In the genomic region with DNA sequence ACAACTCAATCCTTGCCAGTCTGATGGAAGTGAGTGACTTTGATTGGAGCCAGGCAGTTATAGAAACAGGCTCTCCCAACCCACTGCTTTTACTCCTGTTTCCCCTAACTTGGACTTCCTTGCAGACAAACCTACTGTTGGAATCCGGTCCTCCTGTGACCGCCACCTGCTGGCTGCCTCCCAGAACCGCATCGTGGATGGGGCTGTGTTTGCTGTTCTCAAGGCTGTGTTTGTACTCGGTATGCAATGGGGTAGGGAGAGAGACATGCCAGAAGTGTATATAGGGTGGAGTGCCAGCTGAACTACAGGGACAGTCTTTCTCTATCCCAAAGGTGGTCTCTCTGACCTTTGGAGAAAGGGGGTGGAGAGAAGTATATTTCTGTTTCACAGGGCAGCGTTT, we compare ENCODE assay signal across 9 mouse cellular contexts. TPM values are rescaled to one million over a fixed set of nuclear protein-coding genes. Genes with fewer than 3 reads are reported as not detected.
DNase-seq lines count a peak whose midpoint lies in the region; ATAC-seq and TF ChIP-seq lines count a peak whose summit lies in the region.
"Had no signal": no experiment of that assay in that cellular context is flagged by ENCODE, and none has a peak within 500 bp of the region (broad histone marks: within the 10 kb centered on the region; RNA-seq: fewer than 3 reads in every experiment).

No protein-coding gene starts in this region.

- no peak overlapping the region for H3K4me2 ChIP-seq in embryonic facial prominence, embryonic 14.5 days (ENCODE audit: low read depth, low read length)
- no peak overlapping the region for H3K4me2 ChIP-seq in liver, embryonic 13.5 days
- H3K4me2 ChIP-seq: heart, embryonic 15.5 days had no signal

- H3K27me3 ChIP-seq in testis, adult 2 months (ENCODE audit: control insufficient read depth, insufficient read depth, low read length) = no peaks in the 10 kb centered on the region
- peaks cover 2% of the 10 kb centered on the region for H3K27me3 ChIP-seq in embryonic facial prominence, embryonic 14.5 days (replicated peaks; ENCODE audit: control insufficient read depth, insufficient read depth, low read length)
- no peaks in the 10 kb centered on the region for H3K27me3 ChIP-seq in liver, embryonic 13.5 days
- H3K27me3 ChIP-seq: heart, embryonic 15.5 days had no signal

- no peaks in the 10 kb centered on the region; the same call in 1 of the 2 replicates for H3K4me1 ChIP-seq in testis, adult 2 months (ENCODE audit: control insufficient read depth, insufficient read depth, low read length)
- H3K4me1 ChIP-seq in embryonic facial prominence, embryonic 14.5 days (ENCODE audit: control insufficient read depth, insufficient read depth, low read length) = no peaks in the 10 kb centered on the region
- H3K4me1 ChIP-seq in liver, embryonic 13.5 days (replicated peaks) = peaks cover 50% of the 10 kb centered on the region
- H3K4me1 ChIP-seq: heart, embryonic 15.5 days had no signal

- peak; percentile 49; the same call in 1 of the 2 replicates for TF ChIP-seq CTCF in testis, adult 2 months (IDR thresholded peaks at IDR 0.05; ENCODE audit: control insufficient read depth, insufficient read depth, insufficient replicate concordance, low read depth, low read length)

- no peak overlapping the region for H3K4me3 ChIP-seq in testis, adult 2 months (ENCODE audit: control insufficient read depth, low read depth, low read length)
- no peak overlapping the region for H3K4me3 ChIP-seq in embryonic facial prominence, embryonic 14.5 days (ENCODE audit: low read depth, low read length)
- H3K4me3 ChIP-seq in liver, embryonic 13.5 days (replicated peaks) = no peak overlapping the region
- H3K4me3 ChIP-seq: heart, embryonic 15.5 days had no signal

- no peaks in the 10 kb centered on the region for H3K9me3 ChIP-seq in embryonic facial prominence, embryonic 14.5 days (ENCODE audit: control insufficient read depth, low read length)
- no peaks in the 10 kb centered on the region for H3K9me3 ChIP-seq in liver, embryonic 13.5 days (replicated peaks)
- H3K9me3 ChIP-seq: heart, embryonic 15.5 days had no signal

- no peak overlapping the region for H3K9ac ChIP-seq in embryonic facial prominence, embryonic 14.5 days (ENCODE audit: low read depth, low read length)
- no peak overlapping the region for H3K9ac ChIP-seq in liver, embryonic 13.5 days
- H3K9ac ChIP-seq: heart, embryonic 15.5 days had no signal

- no peaks in the 10 kb centered on the region for H3K36me3 ChIP-seq in testis, adult 2 months (ENCODE audit: control insufficient read depth, insufficient read depth, low read length)
- H3K36me3 ChIP-seq in embryonic facial prominence, embryonic 14.5 days (ENCODE audit: control insufficient read depth, insufficient read depth, low read length) = peaks cover 65% of the 10 kb centered on the region
- peaks cover 93% of the 10 kb centered on the region for H3K36me3 ChIP-seq in liver, embryonic 13.5 days

- no peak; the same call in 1 of the 2 replicates for ATAC-seq in embryonic facial prominence, embryonic 14.5 days (ENCODE audit: low read depth)
- no peak for ATAC-seq in liver, embryonic 13.5 days (ENCODE audit: low read depth)

- WGBS in embryonic facial prominence, embryonic 14.5 days = 29% methylated on average over 6 of the region's 6 CpGs
- 29% methylated on average over 6 of the region's 6 CpGs for WGBS in liver, embryonic 13.5 days (ENCODE audit: insufficient replicate concordance)

- no peak for DNase-seq in testis, postnatal 14 days (ENCODE audit: low spot score)
- peak; percentile 31 to 41 for DNase-seq in adrenal gland, adult 18-20 months (ENCODE audit: low spot score in 2 of 2)
- DNase-seq in embryonic facial prominence, embryonic 14.5 days (ENCODE audit: low spot score) = peak; percentile 44
- peak; percentile 76 for DNase-seq in induced T-regulatory cell, adult 2 months (ENCODE audit: low read depth)
- DNase-seq in liver, embryonic 13.5 days = peak; percentile 49
- peak; percentile 32 to 62 for DNase-seq in natural killer cell, adult 2 months (ENCODE audit: low spot score in 2 of 2)
- DNase-seq in urinary bladder, postnatal 25 days (ENCODE audit: low spot score) = peak; percentile 41

- no peak for TF ChIP-seq POLR2A in testis, adult 2 months (IDR thresholded peaks at IDR 0.05; ENCODE audit: control insufficient read depth, low read depth, low read length)

- no peak overlapping the region for H3K27ac ChIP-seq in testis, adult 2 months (ENCODE audit: control insufficient read depth, insufficient read depth, low read depth, low read length)
- no peak overlapping the region for H3K27ac ChIP-seq in embryonic facial prominence, embryonic 14.5 days (replicated peaks; ENCODE audit: low read depth, low read length)
- H3K27ac ChIP-seq in liver, embryonic 13.5 days = peak overlapping the region; percentile 98; the same call in 1 of the 2 replicates
- H3K27ac ChIP-seq: heart, embryonic 15.5 days had no signal

RNA-seq across cellular contexts. Expression of gene Med12, which starts 11.7 kb away (rescaled TPM):
- 40.2 and 47.1 TPM in 2 replicates for polyA plus RNA-seq in testis, adult 2 months (2012; rRNA removed)
- 10 to 100 TPM; 32.0 to 33.4 TPM for total RNA-seq in adrenal gland, adult 18-20 months (2021)
- 38.0 and 42.5 TPM in 2 replicates for polyA plus RNA-seq in embryonic facial prominence, embryonic 14.5 days (2014; fragmentation: Nextera tagmentation; extraction: Ambion mirVana)
- 18.4 and 21.1 TPM in 2 replicates for polyA plus RNA-seq in liver, embryonic 13.5 days (2015; fragmentation: Nextera tagmentation; extraction: Ambion mirVana)

RNA-seq across cellular contexts. Expression of gene Nlgn3, which starts 13.4 kb away (rescaled TPM):
- 0.22 and 0.31 TPM in 2 replicates for polyA plus RNA-seq in testis, adult 2 months (2012; rRNA removed)
- total RNA-seq in adrenal gland, adult 18-20 months (2021) = 10 to 100 TPM in 1 of 2 experiments, 1 to 10 TPM in 1; 5.7 to 15.9 TPM
- 13.9 and 18.8 TPM in 2 replicates for polyA plus RNA-seq in embryonic facial prominence, embryonic 14.5 days (2014; fragmentation: Nextera tagmentation; extraction: Ambion mirVana)
- polyA plus RNA-seq in liver, embryonic 13.5 days (2015; fragmentation: Nextera tagmentation; extraction: Ambion mirVana) = 0.14 and 0.21 TPM in 2 replicates

RNA-seq across cellular contexts. Expression of gene Gm20489, which starts 16.7 kb away (rescaled TPM):
- polyA plus RNA-seq in testis, adult 2 months (2012; rRNA removed) = not detected in 2 replicates
- not detected for total RNA-seq in adrenal gland, adult 18-20 months (2021)
- polyA plus RNA-seq in embryonic facial prominence, embryonic 14.5 days (2014; fragmentation: Nextera tagmentation; extraction: Ambion mirVana) = not detected in 2 replicates
- polyA plus RNA-seq in liver, embryonic 13.5 days (2015; fragmentation: Nextera tagmentation; extraction: Ambion mirVana) = 0.08 TPM in 1 of 2 replicates, not detected in the other
- polyA plus RNA-seq: heart, embryonic 15.5 days had no signal

RNA-seq across cellular contexts. Expression of gene Il2rg, which starts 17.5 kb away (rescaled TPM):
- polyA plus RNA-seq in testis, adult 2 months (2012; rRNA removed) = 0.44 and 0.69 TPM in 2 replicates
- total RNA-seq in adrenal gland, adult 18-20 months (2021) = 1 to 10 TPM; 4.9 to 9.0 TPM
- polyA plus RNA-seq in embryonic facial prominence, embryonic 14.5 days (2014; fragmentation: Nextera tagmentation; extraction: Ambion mirVana) = 12.6 and 14.5 TPM in 2 replicates
- 9.0 and 11.4 TPM in 2 replicates for polyA plus RNA-seq in liver, embryonic 13.5 days (2015; fragmentation: Nextera tagmentation; extraction: Ambion mirVana)

RNA-seq across cellular contexts. Expression of gene Gm614, which starts 21.7 kb away (rescaled TPM):
- polyA plus RNA-seq in testis, adult 2 months (2012; rRNA removed) = 45.9 and 68.4 TPM in 2 replicates
- under 1 TPM in 1 of 2 experiments, not detected in 1; 0.54 TPM for total RNA-seq in adrenal gland, adult 18-20 months (2021)
- not detected in 2 replicates for polyA plus RNA-seq in embryonic facial prominence, embryonic 14.5 days (2014; fragmentation: Nextera tagmentation; extraction: Ambion mirVana)
- polyA plus RNA-seq in liver, embryonic 13.5 days (2015; fragmentation: Nextera tagmentation; extraction: Ambion mirVana) = not detected in 2 replicates
- polyA plus RNA-seq: heart, embryonic 15.5 days had no signal

Comparison
In these comparisons a context has a peak if more than half of its experiments do, and no peak if none do; other contexts are left out.
1. RNA of gene Nlgn3, which starts 13.4 kb away (polyA plus RNA-seq): 13.9 to 18.8 TPM in embryonic facial prominence, embryonic 14.5 days; 0.22 to 0.31 TPM in testis, adult 2 months and 0.14 to 0.21 TPM in liver, embryonic 13.5 days; every median in the first group is over 10 times any median in the second.